Mouse (Mus musculus) lung, postnatal 14 days (tissue): ENCODE measurements around the gene Acsbg1.
A peak's percentile ranks its signal among the peaks of the same experiment; 100 is the strongest.
"Not testable (repeated sequence)": the region's sequence is repeated elsewhere in the genome, so short reads cannot be mapped to it uniquely, and the experiment has no call there.

Experiments
- DNase-seq: peaks from one replicate; pipeline ENCODE4 v3.0.0; 2021

Gene Acsbg1

GRCm38 (mm10) chr9:54604131-54604654 is 57.5 kb downstream of the Acsbg1 start:
- no peak for DNase-seq

GRCm38 (mm10) chr9:54602916-54603315 is 58.8 kb downstream of the Acsbg1 start:
- no peak for DNase-seq

- no peak for DNase-seq
These were observed 59.3 kb downstream of the Acsbg1 start for GRCm38 (mm10) chr9:54602386-54602785.

GRCm38 (mm10) chr9:54596752-54597465 is 64.8 kb downstream of the Acsbg1 start:
- no peak for DNase-seq

- DNase-seq, result not testable (repeated sequence)
These were observed 68.0 kb downstream of the Acsbg1 start for GRCm38 (mm10) chr9:54593652-54594051.

GRCm38 (mm10) chr9:54587863-54588262 is 73.8 kb downstream of the Acsbg1 start:
- DNase-seq, result no peak

GRCm38 (mm10) chr9:54586199-54587061 is 75.2 kb downstream of the Acsbg1 start, which contains the start of gene Idh3a:
TSS of gene Idh3a (plus strand) at chr9:54586334.
- peak; percentile 99 for DNase-seq

- no peak for DNase-seq
These were observed 75.9 kb downstream of the Acsbg1 start for GRCm38 (mm10) chr9:54585839-54586198.

- not testable (repeated sequence) for DNase-seq
These were observed 77.5 kb downstream of the Acsbg1 start for GRCm38 (mm10) chr9:54584127-54584526.

- DNase-seq, result no peak
These were observed 78.0 kb downstream of the Acsbg1 start for GRCm38 (mm10) chr9:54583712-54584111.

- DNase-seq, result no peak
These were observed 90.4 kb downstream of the Acsbg1 start for GRCm38 (mm10) chr9:54571130-54571839.

- no peak for DNase-seq
These were observed 92.9 kb downstream of the Acsbg1 start for GRCm38 (mm10) chr9:54568732-54569131.

- DNase-seq, result peak; percentile 15
These were observed 94.7 kb downstream of the Acsbg1 start for GRCm38 (mm10) chr9:54566958-54567357.

- DNase-seq, result no peak
These were observed 100.7 kb downstream of the Acsbg1 start for GRCm38 (mm10) chr9:54560831-54561601.

- peak; percentile 83 for DNase-seq
These were observed 101.7 kb downstream of the Acsbg1 start, which contains the start of gene Cib2 for GRCm38 (mm10) chr9:54559771-54560471. TSS of gene Cib2 (minus strand) at chr9:54560218.

GRCm38 (mm10) chr9:54558731-54559130 is 102.9 kb downstream of the Acsbg1 start:
- no peak for DNase-seq

GRCm38 (mm10) chr9:54555044-54555443 is 106.6 kb downstream of the Acsbg1 start:
- no peak for DNase-seq
